Mouse (Mus musculus): ENCODE measurements around the gene Pias1. TPM values are rescaled to one million over a fixed set of nuclear protein-coding genes. Genes with fewer than 3 reads are reported as not detected.
A peak's percentile ranks its signal among the peaks of the same experiment; 100 is the strongest.

The Pias1 gene
- total RNA-seq (2015; ENCODE audit: low replicate concordance): 67.1 and 128 TPM in 2 replicates
- total RNA-seq (2017; ENCODE audit: low replicate concordance): 44.2 and 64.2 TPM in 2 replicates

GRCm38 (mm10) chr9:62987824-62988223 is at the start of gene Pias1:
TSS of gene Pias1 (minus strand) at chr9:62987924.
- ATAC-seq (replicated peaks; ENCODE audit: low FRiP score, poor library complexity, severe bottlenecking): no peak

- no peak for ATAC-seq (replicated peaks; ENCODE audit: low FRiP score, poor library complexity, severe bottlenecking)
These were observed 47.7 kb upstream of the Pias1 start for GRCm38 (mm10) chr9:63035431-63035830.

- no peak for ATAC-seq (replicated peaks; ENCODE audit: low FRiP score, poor library complexity, severe bottlenecking)
These were observed 43.5 kb upstream of the Pias1 start for GRCm38 (mm10) chr9:63031011-63031782.

- ATAC-seq (replicated peaks; ENCODE audit: low FRiP score, poor library complexity, severe bottlenecking): no peak
These were observed 34.8 kb upstream of the Pias1 start for GRCm38 (mm10) chr9:63022486-63022885.

GRCm38 (mm10) chr9:63007371-63007770 is 19.6 kb upstream of the Pias1 start:
- ATAC-seq (replicated peaks; ENCODE audit: low FRiP score, poor library complexity, severe bottlenecking): no peak

- no peak for ATAC-seq (replicated peaks; ENCODE audit: low FRiP score, poor library complexity, severe bottlenecking)
These were observed 18.5 kb upstream of the Pias1 start for GRCm38 (mm10) chr9:63006081-63006820.

GRCm38 (mm10) chr9:62998561-62998960 is 10.8 kb upstream of the Pias1 start:
- ATAC-seq (replicated peaks; ENCODE audit: low FRiP score, poor library complexity, severe bottlenecking): no peak

GRCm38 (mm10) chr9:62997626-62998025 is 9.9 kb upstream of the Pias1 start:
- no peak for ATAC-seq (replicated peaks; ENCODE audit: low FRiP score, poor library complexity, severe bottlenecking)

- no peak for ATAC-seq (replicated peaks; ENCODE audit: low FRiP score, poor library complexity, severe bottlenecking)
These were observed 7.5 kb upstream of the Pias1 start for GRCm38 (mm10) chr9:62995186-62995585.

GRCm38 (mm10) chr9:62990134-62990533 is 2.4 kb upstream of the Pias1 start:
- no peak for ATAC-seq (replicated peaks; ENCODE audit: low FRiP score, poor library complexity, severe bottlenecking)

GRCm38 (mm10) chr9:62980777-62981202 is 6.9 kb downstream of the Pias1 start:
- peak; percentile 98 for ATAC-seq (replicated peaks; ENCODE audit: low FRiP score, poor library complexity, severe bottlenecking)

- ATAC-seq (replicated peaks; ENCODE audit: low FRiP score, poor library complexity, severe bottlenecking): peak; percentile 3; the same call in 1 of the 2 replicates
These were observed 7.5 kb downstream of the Pias1 start for GRCm38 (mm10) chr9:62980162-62980776.

GRCm38 (mm10) chr9:62979461-62980161 is 8.1 kb downstream of the Pias1 start:
- no peak for ATAC-seq (replicated peaks; ENCODE audit: low FRiP score, poor library complexity, severe bottlenecking)

- no peak for ATAC-seq (replicated peaks; ENCODE audit: low FRiP score, poor library complexity, severe bottlenecking)
These were observed 10.6 kb downstream of the Pias1 start for GRCm38 (mm10) chr9:62977152-62977551.

GRCm38 (mm10) chr9:62975830-62976229 is 11.9 kb downstream of the Pias1 start:
- ATAC-seq (replicated peaks; ENCODE audit: low FRiP score, poor library complexity, severe bottlenecking): no peak

GRCm38 (mm10) chr9:62974439-62974838 is 13.3 kb downstream of the Pias1 start:
- ATAC-seq (replicated peaks; ENCODE audit: low FRiP score, poor library complexity, severe bottlenecking): peak; percentile 61; the same call in 1 of the 2 replicates

- peak; percentile 57; the same call in 1 of the 2 replicates for ATAC-seq (replicated peaks; ENCODE audit: low FRiP score, poor library complexity, severe bottlenecking)
These were observed 15.5 kb downstream of the Pias1 start for GRCm38 (mm10) chr9:62972073-62972745.

- no peak for ATAC-seq (replicated peaks; ENCODE audit: low FRiP score, poor library complexity, severe bottlenecking)
These were observed 17.4 kb downstream of the Pias1 start for GRCm38 (mm10) chr9:62970345-62970744.

- no peak for ATAC-seq (replicated peaks; ENCODE audit: low FRiP score, poor library complexity, severe bottlenecking)
These were observed 21.7 kb downstream of the Pias1 start for GRCm38 (mm10) chr9:62966018-62966417.

Measured in erythroid progenitor cell, adult 5-6 weeks (primary cell).